Mouse (Mus musculus): ENCODE data around the gene Cntn6. TPM values are rescaled to one million over a fixed set of nuclear protein-coding genes. Genes with fewer than 3 reads are reported as not detected.

The Cntn6 gene
- polyA plus RNA-seq, 1 experiment from 2014 or later: 0.38 TPM

DNA sequence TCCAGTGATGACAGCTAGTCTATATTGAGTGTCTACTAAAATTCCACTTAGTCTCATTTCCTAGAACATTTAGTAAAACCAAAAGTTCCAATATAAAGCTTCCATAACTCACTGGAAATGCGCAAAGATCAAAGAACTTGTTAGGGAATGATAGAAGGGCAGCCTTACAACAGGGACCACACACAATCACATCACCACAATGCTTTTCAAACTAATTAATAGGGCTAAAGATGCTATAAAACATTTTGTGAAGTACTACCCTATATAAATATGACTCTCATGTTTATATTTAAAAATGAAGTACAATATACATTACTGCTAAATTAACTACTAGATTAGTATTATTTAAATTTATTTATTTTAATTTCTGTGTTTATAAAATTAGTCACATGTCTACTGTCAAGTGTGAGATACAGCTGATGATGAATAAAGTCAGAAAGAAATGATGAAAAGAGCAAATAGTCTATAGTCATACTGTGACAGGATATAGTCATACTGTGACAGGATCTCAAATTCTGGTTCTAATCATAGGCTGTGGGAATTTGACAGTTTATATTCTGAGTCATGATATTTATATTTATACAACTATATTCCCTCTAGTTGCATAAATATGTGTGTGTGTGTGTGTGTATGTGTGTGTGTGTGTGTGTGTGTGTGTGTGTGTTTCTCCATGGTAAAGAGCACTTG is 187.4 kb downstream of the Cntn6 start:
- WGBS: 81% methylated on average over 1 of the region's 1 CpGs
- Histone ChIP-seq H3K27me3 (ENCODE audit: control insufficient read depth, insufficient read depth, low read length) (no peaks in the 10 kb centered on the region), H3K4me3 (ENCODE audit: control insufficient read depth in 1 of 2, insufficient read depth in 1 of 2, low read depth in 1 of 2, low read length in 2 of 2) (no peak overlapping the region), H3K4me2 (ENCODE audit: low read length) (no peak overlapping the region), H3K9me3 (ENCODE audit: control insufficient read depth, low read length) (no peaks in the 10 kb centered on the region), H3K4me1 (ENCODE audit: control insufficient read depth in 2 of 2, insufficient read depth in 2 of 2, low read length in 2 of 2) (no peaks in the 10 kb centered on the region), H3K36me3 (ENCODE audit: control insufficient read depth, insufficient read depth, low read length) (no peaks in the 10 kb centered on the region), H3K27ac (replicated peaks in 1 of 2; ENCODE audit: control insufficient read depth in 1 of 2, insufficient read depth in 1 of 2, low read depth in 2 of 2, low read length in 2 of 2) (no peak overlapping the region), H3K9ac (ENCODE audit: low read length) (no peak overlapping the region)
- ATAC-seq (ENCODE audit: insufficient number of reproducible peaks, insufficient read depth, low FRiP score, low read depth): no peak

DNA sequence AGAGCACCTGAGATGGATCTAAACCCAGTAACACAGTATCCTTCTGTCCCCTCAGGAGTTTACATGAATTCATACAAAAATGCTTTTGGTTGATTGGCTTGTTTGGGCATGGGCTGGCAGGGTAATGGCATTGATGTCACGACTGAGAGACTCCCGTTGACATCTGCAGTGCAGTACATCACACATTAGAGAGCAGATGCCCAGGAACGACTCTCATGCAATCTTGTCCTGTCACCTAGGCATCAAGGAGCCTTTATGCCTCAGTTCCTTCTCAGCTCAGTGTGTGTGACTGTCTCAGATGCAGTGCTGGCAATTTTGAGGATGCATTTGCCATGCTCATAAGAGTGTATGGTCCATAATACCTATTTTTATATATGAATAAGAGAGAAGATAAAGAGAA is 195.4 kb downstream of the Cntn6 start:
- no peak for ATAC-seq (ENCODE audit: insufficient number of reproducible peaks, insufficient read depth, low FRiP score, low read depth)
- Histone ChIP-seq H3K4me2 (ENCODE audit: low read length) (no peak overlapping the region), H3K36me3 (ENCODE audit: control insufficient read depth, insufficient read depth, low read length) (no peaks in the 10 kb centered on the region), H3K4me3 (ENCODE audit: control insufficient read depth in 1 of 2, insufficient read depth in 1 of 2, low read depth in 1 of 2, low read length in 2 of 2) (no peak overlapping the region), H3K27ac (replicated peaks in 1 of 2; ENCODE audit: control insufficient read depth in 1 of 2, insufficient read depth in 1 of 2, low read depth in 2 of 2, low read length in 2 of 2) (no peak overlapping the region), H3K9me3 (ENCODE audit: control insufficient read depth, low read length) (no peaks in the 10 kb centered on the region), H3K27me3 (ENCODE audit: control insufficient read depth, insufficient read depth, low read length) (no peaks in the 10 kb centered on the region), H3K9ac (ENCODE audit: low read length) (no peak overlapping the region), H3K4me1 (ENCODE audit: control insufficient read depth in 2 of 2, insufficient read depth in 2 of 2, low read length in 2 of 2) (no peaks in the 10 kb centered on the region)
- WGBS: 69% methylated on average over 3 of the region's 3 CpGs

- H3K27me3 ChIP-seq (ENCODE audit: control insufficient read depth, insufficient read depth, low read length): no peaks in the 10 kb centered on the region
- H3K27ac ChIP-seq (replicated peaks in 1 of 2; ENCODE audit: control insufficient read depth in 1 of 2, insufficient read depth in 1 of 2, low read depth in 2 of 2, low read length in 2 of 2): no peak overlapping the region
- no peaks in the 10 kb centered on the region for H3K9me3 ChIP-seq (ENCODE audit: control insufficient read depth, low read length)
- no peaks in the 10 kb centered on the region for H3K4me1 ChIP-seq (ENCODE audit: control insufficient read depth in 2 of 2, insufficient read depth in 2 of 2, low read length in 2 of 2)
- no peak overlapping the region for H3K4me3 ChIP-seq (ENCODE audit: control insufficient read depth in 1 of 2, insufficient read depth in 1 of 2, low read depth in 1 of 2, low read length in 2 of 2)
- ATAC-seq (ENCODE audit: insufficient number of reproducible peaks, insufficient read depth, low FRiP score, low read depth): no peak
- no peak overlapping the region for H3K9ac ChIP-seq (ENCODE audit: low read length)
- no peaks in the 10 kb centered on the region for H3K36me3 ChIP-seq (ENCODE audit: control insufficient read depth, insufficient read depth, low read length)
- WGBS: 79% methylated on average over 6 of the region's 6 CpGs
- no peak overlapping the region for H3K4me2 ChIP-seq (ENCODE audit: low read length)
These were observed 196.0 kb downstream of the Cntn6 start for GRCm38 (mm10) chr6:104688439-104689125.

GRCm38 (mm10) chr6:104728571-104728970 is 236.0 kb downstream of the Cntn6 start:
- ATAC-seq (ENCODE audit: insufficient number of reproducible peaks, insufficient read depth, low FRiP score, low read depth): no peak
- 80% methylated on average over 1 of the region's 1 CpGs for WGBS
- Histone ChIP-seq H3K9ac (ENCODE audit: low read length) (no peak overlapping the region), H3K36me3 (ENCODE audit: control insufficient read depth, insufficient read depth, low read length) (no peaks in the 10 kb centered on the region), H3K9me3 (ENCODE audit: control insufficient read depth, low read length) (no peaks in the 10 kb centered on the region), H3K27ac (replicated peaks in 1 of 2; ENCODE audit: control insufficient read depth in 1 of 2, insufficient read depth in 1 of 2, low read depth in 2 of 2, low read length in 2 of 2) (no peak overlapping the region), H3K4me2 (ENCODE audit: low read length) (no peak overlapping the region), H3K27me3 (ENCODE audit: control insufficient read depth, insufficient read depth, low read length) (no peaks in the 10 kb centered on the region), H3K4me3 (ENCODE audit: control insufficient read depth in 1 of 2, insufficient read depth in 1 of 2, low read depth in 1 of 2, low read length in 2 of 2) (no peak overlapping the region), H3K4me1 (ENCODE audit: control insufficient read depth in 2 of 2, insufficient read depth in 2 of 2, low read length in 2 of 2) (no peaks in the 10 kb centered on the region)

GRCm38 (mm10) chr6:104734256-104734655 is 241.7 kb downstream of the Cntn6 start:
- ATAC-seq (ENCODE audit: insufficient number of reproducible peaks, insufficient read depth, low FRiP score, low read depth): no peak
- H3K27ac ChIP-seq (replicated peaks in 1 of 2; ENCODE audit: control insufficient read depth in 1 of 2, insufficient read depth in 1 of 2, low read depth in 2 of 2, low read length in 2 of 2): no peak overlapping the region
- H3K36me3 ChIP-seq (ENCODE audit: control insufficient read depth, insufficient read depth, low read length): no peaks in the 10 kb centered on the region
- no peak overlapping the region for H3K4me2 ChIP-seq (ENCODE audit: low read length)
- no peaks in the 10 kb centered on the region for H3K9me3 ChIP-seq (ENCODE audit: control insufficient read depth, low read length)
- no peaks in the 10 kb centered on the region for H3K27me3 ChIP-seq (ENCODE audit: control insufficient read depth, insufficient read depth, low read length)
- H3K9ac ChIP-seq (ENCODE audit: low read length): no peak overlapping the region
- no peaks in the 10 kb centered on the region for H3K4me1 ChIP-seq (ENCODE audit: control insufficient read depth in 2 of 2, insufficient read depth in 2 of 2, low read length in 2 of 2)
- H3K4me3 ChIP-seq (ENCODE audit: control insufficient read depth in 1 of 2, insufficient read depth in 1 of 2, low read depth in 1 of 2, low read length in 2 of 2): no peak overlapping the region
- 88% methylated on average over 1 of the region's 1 CpGs for WGBS

- Histone ChIP-seq H3K9ac (ENCODE audit: low read length) (no peak overlapping the region), H3K4me2 (ENCODE audit: low read length) (no peak overlapping the region), H3K27me3 (ENCODE audit: control insufficient read depth, insufficient read depth, low read length) (no peaks in the 10 kb centered on the region), H3K4me3 (ENCODE audit: control insufficient read depth in 1 of 2, insufficient read depth in 1 of 2, low read depth in 1 of 2, low read length in 2 of 2) (no peak overlapping the region), H3K4me1 (ENCODE audit: control insufficient read depth in 2 of 2, insufficient read depth in 2 of 2, low read length in 2 of 2) (no peaks in the 10 kb centered on the region), H3K27ac (replicated peaks in 1 of 2; ENCODE audit: control insufficient read depth in 1 of 2, insufficient read depth in 1 of 2, low read depth in 2 of 2, low read length in 2 of 2) (no peak overlapping the region), H3K9me3 (ENCODE audit: control insufficient read depth, low read length) (no peaks in the 10 kb centered on the region), H3K36me3 (ENCODE audit: control insufficient read depth, insufficient read depth, low read length) (no peaks in the 10 kb centered on the region)
- ATAC-seq (ENCODE audit: insufficient number of reproducible peaks, insufficient read depth, low FRiP score, low read depth): no peak
- 86% methylated on average over 4 of the region's 4 CpGs for WGBS
These were observed 246.4 kb downstream of the Cntn6 start for GRCm38 (mm10) chr6:104738999-104739398.

- no peak overlapping the region for H3K9ac ChIP-seq (ENCODE audit: low read length)
- no peak overlapping the region for H3K4me2 ChIP-seq (ENCODE audit: low read length)
- H3K27ac ChIP-seq (replicated peaks in 1 of 2; ENCODE audit: control insufficient read depth in 1 of 2, insufficient read depth in 1 of 2, low read depth in 2 of 2, low read length in 2 of 2): no peak overlapping the region
- no peaks in the 10 kb centered on the region for H3K36me3 ChIP-seq (ENCODE audit: control insufficient read depth, insufficient read depth, low read length)
- no peak for ATAC-seq (ENCODE audit: insufficient number of reproducible peaks, insufficient read depth, low FRiP score, low read depth)
- no peaks in the 10 kb centered on the region for H3K4me1 ChIP-seq (ENCODE audit: control insufficient read depth in 2 of 2, insufficient read depth in 2 of 2, low read length in 2 of 2)
- H3K9me3 ChIP-seq (ENCODE audit: control insufficient read depth, low read length): no peaks in the 10 kb centered on the region
- no peak overlapping the region for H3K4me3 ChIP-seq (ENCODE audit: control insufficient read depth in 1 of 2, insufficient read depth in 1 of 2, low read depth in 1 of 2, low read length in 2 of 2)
- H3K27me3 ChIP-seq (ENCODE audit: control insufficient read depth, insufficient read depth, low read length): no peaks in the 10 kb centered on the region
These were observed 265.5 kb downstream of the Cntn6 start for GRCm38 (mm10) chr6:104758125-104758524.

GRCm38 (mm10) chr6:104761226-104761625 is 268.6 kb downstream of the Cntn6 start:
- Histone ChIP-seq H3K27me3 (ENCODE audit: control insufficient read depth, insufficient read depth, low read length) (no peaks in the 10 kb centered on the region), H3K4me3 (ENCODE audit: control insufficient read depth in 1 of 2, insufficient read depth in 1 of 2, low read depth in 1 of 2, low read length in 2 of 2) (no peak overlapping the region), H3K36me3 (ENCODE audit: control insufficient read depth, insufficient read depth, low read length) (no peaks in the 10 kb centered on the region), H3K27ac (replicated peaks in 1 of 2; ENCODE audit: control insufficient read depth in 1 of 2, insufficient read depth in 1 of 2, low read depth in 2 of 2, low read length in 2 of 2) (no peak overlapping the region), H3K9me3 (ENCODE audit: control insufficient read depth, low read length) (no peaks in the 10 kb centered on the region), H3K9ac (ENCODE audit: low read length) (no peak overlapping the region), H3K4me1 (ENCODE audit: control insufficient read depth in 2 of 2, insufficient read depth in 2 of 2, low read length in 2 of 2) (no peaks in the 10 kb centered on the region), H3K4me2 (ENCODE audit: low read length) (no peak overlapping the region)
- ATAC-seq (ENCODE audit: insufficient number of reproducible peaks, insufficient read depth, low FRiP score, low read depth): no peak
- 80% methylated on average over 3 of the region's 3 CpGs for WGBS
